Mouse (Mus musculus) left cerebral cortex, adult 8-10 months (tissue): ENCODE results near the gene Kcna2. TPM values are rescaled to one million over a fixed set of nuclear protein-coding genes. Genes with fewer than 3 reads are reported as not detected.
A peak's percentile ranks its signal among the peaks of the same experiment; 100 is the strongest.

Experiments
- DNase-seq, 2 experiments: peaks; one replicate each; pipeline ENCODE4 v3.0.0; 2022; ENCODE audit warnings: low spot score in 2 of 2
- total RNA-seq, 4 experiments: library from RNA; stranded (reverse); gene quantifications; 2 replicates each; pipeline ENCODE4 v1.2.4; 2022

Kcna2 gene
- total RNA-seq, 4 experiments from 2014 or later = 121 to 161 (median 143) TPM

GRCm38 (mm10) chr3:107150872-107151540, 50.1 kb downstream of the Kcna2 start:
- DNase-seq = no peak

GRCm38 (mm10) chr3:107153772-107154655, 53.1 kb downstream of the Kcna2 start:
- DNase-seq = no peak

GRCm38 (mm10) chr3:107158856-107159255, 57.9 kb downstream of the Kcna2 start:
- DNase-seq = no peak

GRCm38 (mm10) chr3:107159418-107159817, 58.5 kb downstream of the Kcna2 start:
- no peak for DNase-seq

GRCm38 (mm10) chr3:107159859-107160324, 58.9 kb downstream of the Kcna2 start:
- DNase-seq = peak; percentile 39 to 56

- no peak for DNase-seq
Measured at GRCm38 (mm10) chr3:107162741-107163140, 61.8 kb downstream of the Kcna2 start.

Other genes with a start within 250 kb of the Kcna2 start
- gene Kcna3, start 65.0 kb upstream of the Kcna2 start, total RNA-seq = 10 to 100 TPM; 26.9 to 31.1 (median 27.7) TPM
- gene Kcna10, start 81.9 kb downstream of the Kcna2 start, total RNA-seq = under 1 TPM in 3 of 4 experiments, not detected in 1; 0.16 to 0.65 (median 0.61) TPM
- gene Cym, start 120.6 kb downstream of the Kcna2 start, total RNA-seq = under 1 TPM in 1 of 4 experiments, not detected in 3; 0.37 TPM
- gene A630076J17Rik, start 129.5 kb downstream of the Kcna2 start, total RNA-seq = not detected
- gene Prok1, start 138.6 kb downstream of the Kcna2 start, total RNA-seq = under 1 TPM in 1 of 4 experiments, not detected in 3; 0.11 TPM
- gene Lamtor5, start 177.7 kb downstream of the Kcna2 start, total RNA-seq = 10 to 100 TPM; 61.9 to 70.2 (median 63.6) TPM
- gene Slc16a4, start 190.1 kb downstream of the Kcna2 start, total RNA-seq = 1 to 10 TPM; 1.3 to 1.9 (median 1.7) TPM
- 10 to 100 TPM; 25.5 to 27.4 (median 26.5) TPM for gene Rbm15, start 232.5 kb downstream of the Kcna2 start, total RNA-seq